Mouse (Mus musculus): ENCODE measurements at regions not wholly inside any gene's neighbourhood (a gene's known extent, or its start where the extent isn't known, plus 50 kb on each side); places are given as distances from the start of the nearest gene placed in this dataset.
A peak's percentile ranks its signal among the peaks of the same experiment; 100 is the strongest.

DNA sequence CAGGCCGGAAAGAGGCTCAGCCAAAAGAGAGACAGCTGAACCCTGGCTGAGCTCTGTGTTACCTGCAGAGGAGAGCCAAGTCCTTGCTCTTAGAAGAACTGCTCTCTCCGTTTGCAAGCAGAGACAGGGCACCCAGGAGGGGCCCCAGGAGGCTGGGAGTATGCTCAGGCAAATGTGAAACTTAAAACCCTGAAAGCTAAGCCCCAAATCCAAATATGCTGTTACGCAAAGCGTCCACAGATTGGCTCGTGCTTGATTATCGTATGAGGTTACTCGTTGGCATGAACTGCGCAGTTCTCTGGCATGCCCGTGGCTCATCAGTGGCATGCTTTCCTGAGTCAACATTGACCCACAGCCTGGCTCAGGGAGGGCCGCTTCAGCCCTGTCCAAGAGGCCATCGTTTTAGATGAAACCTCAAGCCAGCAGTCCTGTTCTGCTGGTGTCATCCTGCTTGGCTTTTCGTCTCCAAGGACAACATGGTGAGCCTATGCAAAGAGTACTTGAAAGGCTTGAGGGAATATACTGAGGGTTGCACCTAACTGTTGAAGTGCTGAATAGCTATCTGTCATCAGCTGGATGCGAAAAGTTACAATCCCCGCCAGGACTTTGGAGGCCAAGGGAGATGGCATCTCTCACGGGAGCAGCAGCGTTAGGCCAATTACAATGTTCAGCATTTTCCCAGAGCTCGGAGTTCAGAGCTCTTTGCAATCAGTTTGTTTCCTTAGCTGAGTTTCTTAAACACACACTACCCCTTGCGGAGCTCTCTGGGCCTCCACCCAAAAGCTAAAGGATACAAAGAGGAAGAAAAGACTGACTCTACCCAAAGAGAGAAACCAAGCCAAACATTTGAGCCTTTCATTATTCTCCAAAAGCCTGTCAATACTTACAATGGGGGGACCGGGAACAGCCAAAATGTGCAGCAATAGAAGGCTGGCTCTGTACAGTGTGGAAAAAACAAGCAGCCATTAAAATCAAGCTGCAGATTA, 120.8 kb upstream of the Smim15 start:
- Histone ChIP-seq H3K36me3 (no peaks in the 10 kb centered on the region), H3K4me3 (no peak overlapping the region), H3K4me1 (peaks cover 14% of the 10 kb centered on the region), H3K27me3 (ENCODE audit: low read depth, poor library complexity, severe bottlenecking) (no peaks in the 10 kb centered on the region; the same call in 1 of the 2 replicates), H3K9me3 (replicated peaks) (no peaks in the 10 kb centered on the region), H3K27ac (replicated peaks) (peak overlapping the region; percentile 55)
- DNase-seq (ENCODE audit: low spot score) = no peak
- 71% methylated on average over 19 of the region's 19 CpGs for WGBS

DNA sequence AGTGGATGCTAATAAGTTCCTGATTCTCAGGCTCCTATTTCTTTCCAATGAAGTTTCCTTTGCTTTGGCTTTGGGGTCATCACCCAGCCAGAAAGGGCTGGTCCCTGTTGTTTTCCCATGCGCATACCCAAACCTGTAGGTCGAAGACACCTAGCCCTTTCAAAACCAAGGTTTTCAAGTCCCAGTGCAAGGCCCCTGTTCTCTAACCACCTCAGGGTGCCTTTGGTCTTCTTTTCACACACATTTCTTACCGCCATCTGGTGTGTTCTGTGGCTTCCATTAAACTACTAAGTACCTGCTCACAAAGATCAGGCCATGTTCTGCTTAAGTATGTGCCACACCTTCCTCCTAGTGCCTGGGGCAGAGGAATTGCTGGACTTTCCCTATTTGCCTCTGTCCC, 124.8 kb upstream of the Smim15 start:
- DNase-seq (ENCODE audit: low spot score) = no peak
- no peaks in the 10 kb centered on the region; the same call in 1 of the 2 replicates for H3K27me3 ChIP-seq (ENCODE audit: low read depth, poor library complexity, severe bottlenecking)
- H3K27ac ChIP-seq (replicated peaks) = no peak overlapping the region
- no peak overlapping the region for H3K4me3 ChIP-seq
- H3K4me1 ChIP-seq = peaks cover 14% of the 10 kb centered on the region
- H3K9me3 ChIP-seq (replicated peaks) = no peaks in the 10 kb centered on the region
- WGBS = 72% methylated on average over 3 of the region's 3 CpGs
- no peaks in the 10 kb centered on the region for H3K36me3 ChIP-seq

DNA sequence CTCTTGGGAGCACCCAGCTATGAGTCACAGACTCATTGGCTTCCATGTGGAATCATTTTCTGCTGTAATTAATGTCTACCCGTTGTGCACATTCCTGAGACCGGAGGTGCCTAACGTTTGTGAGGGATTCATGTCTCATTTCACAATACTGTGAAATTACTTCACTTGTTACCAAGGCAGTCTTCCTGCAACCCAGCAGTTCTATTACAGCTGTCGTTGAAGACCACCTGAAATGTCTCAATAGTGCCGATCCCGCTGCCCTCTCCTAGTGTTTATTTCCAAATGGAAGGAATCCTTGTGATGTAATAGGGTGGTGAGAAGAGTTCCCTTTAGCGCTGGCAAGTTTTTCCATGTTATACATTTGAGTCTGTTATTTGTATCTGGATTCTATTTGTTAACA, 125.8 kb upstream of the Smim15 start:
- Histone ChIP-seq H3K9me3 (replicated peaks) (no peaks in the 10 kb centered on the region), H3K4me3 (no peak overlapping the region), H3K27ac (replicated peaks) (no peak overlapping the region), H3K27me3 (ENCODE audit: low read depth, poor library complexity, severe bottlenecking) (no peaks in the 10 kb centered on the region; the same call in 1 of the 2 replicates), H3K36me3 (no peaks in the 10 kb centered on the region), H3K4me1 (peaks cover 9% of the 10 kb centered on the region)
- 89% methylated on average over 7 of the region's 7 CpGs for WGBS
- no peak for DNase-seq (ENCODE audit: low spot score)

DNA sequence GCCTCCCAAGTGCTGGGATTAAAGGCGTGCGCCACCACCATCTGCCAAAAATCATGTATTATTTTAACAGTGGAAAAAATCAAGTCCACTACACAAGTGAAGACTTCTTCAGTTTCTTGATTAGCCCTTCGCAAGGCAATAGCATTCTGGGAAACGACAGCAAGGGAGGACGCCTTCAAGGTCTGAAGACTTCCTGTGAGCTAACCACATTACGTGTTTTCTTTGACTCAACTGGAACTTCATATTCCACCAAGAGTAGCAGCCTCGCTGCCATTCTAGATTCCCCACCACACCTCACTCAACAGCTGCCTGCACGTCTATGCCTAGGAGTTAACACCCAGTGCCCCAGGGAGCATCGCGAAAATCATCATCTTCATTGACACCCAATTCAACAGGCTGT, 126.2 kb upstream of the Smim15 start:
- Histone ChIP-seq H3K27me3 (ENCODE audit: low read depth, poor library complexity, severe bottlenecking) (no peaks in the 10 kb centered on the region; the same call in 1 of the 2 replicates), H3K36me3 (no peaks in the 10 kb centered on the region), H3K4me1 (peaks cover 5% of the 10 kb centered on the region), H3K4me3 (no peak overlapping the region), H3K27ac (replicated peaks) (no peak overlapping the region), H3K9me3 (replicated peaks) (no peaks in the 10 kb centered on the region)
- 95% methylated on average over 10 of the region's 10 CpGs for WGBS
- DNase-seq (ENCODE audit: low spot score) = no peak

DNA sequence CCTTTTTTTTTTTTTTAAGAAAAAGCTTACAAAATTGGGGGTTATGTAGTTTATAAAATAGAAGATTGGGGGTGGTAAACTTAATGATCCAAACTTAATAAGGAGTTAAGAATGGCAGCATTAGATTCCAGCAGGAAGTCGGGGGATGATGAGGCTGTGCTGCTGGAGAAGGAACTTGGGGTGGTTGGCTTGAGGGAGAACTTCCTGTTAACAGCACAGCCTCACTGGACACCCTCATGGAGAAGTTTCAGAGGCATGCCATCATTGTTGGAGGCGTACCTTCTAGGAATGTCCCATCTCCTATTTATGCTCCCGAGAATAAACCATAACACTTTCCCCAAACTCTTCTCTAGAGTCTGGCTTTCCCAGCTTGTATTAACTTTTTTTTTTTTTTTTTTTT, 126.7 kb upstream of the Smim15 start:
- H3K36me3 ChIP-seq = no peaks in the 10 kb centered on the region
- H3K27me3 ChIP-seq (ENCODE audit: low read depth, poor library complexity, severe bottlenecking) = no peaks in the 10 kb centered on the region
- DNase-seq (ENCODE audit: low spot score) = no peak
- WGBS = 92% methylated on average over 3 of the region's 3 CpGs
- H3K4me3 ChIP-seq = no peak overlapping the region
- H3K27ac ChIP-seq (replicated peaks) = no peak overlapping the region
- H3K4me1 ChIP-seq = peaks cover 3% of the 10 kb centered on the region; the same call in 1 of the 2 replicates
- H3K9me3 ChIP-seq (replicated peaks) = no peaks in the 10 kb centered on the region

DNA sequence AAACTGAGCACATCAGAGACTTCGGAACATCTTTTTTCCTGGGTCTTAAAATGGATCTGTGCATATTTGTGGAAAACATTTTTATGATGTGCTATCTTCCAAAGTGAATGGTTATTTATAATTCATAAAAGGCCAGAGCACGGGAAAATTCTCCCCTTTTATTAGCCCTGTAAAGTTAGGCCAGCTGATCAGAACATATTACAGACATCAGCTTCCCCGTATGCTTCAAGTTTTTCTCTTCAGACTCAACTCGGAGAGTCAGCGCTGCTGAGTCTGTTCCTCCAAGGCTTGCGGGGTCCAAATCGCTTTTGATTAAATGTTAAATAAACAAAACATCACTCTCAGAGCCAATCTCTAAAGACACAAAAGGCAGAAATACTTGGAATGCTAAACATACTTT, 134.1 kb upstream of the Smim15 start:
- 83% methylated on average over 7 of the region's 7 CpGs for WGBS
- peaks cover 5% of the 10 kb centered on the region for H3K27me3 ChIP-seq (ENCODE audit: low read depth, poor library complexity, severe bottlenecking)

DNA sequence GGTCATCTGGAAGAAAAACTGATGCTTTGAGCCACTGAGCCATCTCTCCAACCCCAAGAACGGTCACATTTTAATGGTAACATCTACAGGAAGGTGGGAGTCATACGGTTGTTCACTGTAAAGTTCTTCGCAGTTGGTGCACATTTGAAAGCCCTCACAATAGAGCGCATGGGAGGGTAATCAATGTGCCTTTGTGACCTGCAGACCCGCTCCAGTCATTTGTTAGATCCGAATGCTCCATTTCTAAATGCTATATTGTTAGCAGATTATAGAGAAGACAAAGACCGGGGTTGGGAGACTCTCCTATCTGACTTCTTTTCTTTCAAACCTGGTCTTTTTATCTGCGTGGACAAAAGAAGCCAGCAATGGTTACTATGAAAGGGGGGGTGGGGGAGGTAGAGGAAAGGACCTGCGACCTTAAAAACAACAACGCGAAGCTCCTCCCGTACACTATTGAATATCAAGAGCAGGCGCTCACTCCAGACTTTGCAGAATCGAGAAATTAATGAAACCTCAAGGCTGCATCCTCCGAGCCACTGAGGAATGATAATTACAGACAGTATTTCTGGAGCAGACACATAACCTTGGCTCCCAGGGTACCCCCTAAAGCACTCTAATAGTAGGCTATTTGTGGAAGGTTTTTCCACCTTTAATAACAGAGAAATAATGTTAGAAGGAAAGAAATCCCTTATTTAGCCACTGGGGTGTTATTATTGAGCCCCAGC, 134.7 kb upstream of the Smim15 start:
- peaks cover 5% of the 10 kb centered on the region for H3K27me3 ChIP-seq (ENCODE audit: low read depth, poor library complexity, severe bottlenecking)
- DNase-seq (ENCODE audit: low spot score) = no peak
- 33% methylated on average over 15 of the region's 15 CpGs for WGBS

More for the DNA sequence above, 134.1 kb upstream of the Smim15 start:
- no peaks in the 10 kb centered on the region for H3K36me3 ChIP-seq
- H3K4me1 ChIP-seq = peaks cover 21% of the 10 kb centered on the region
- no peaks in the 10 kb centered on the region for H3K9me3 ChIP-seq (replicated peaks)
- DNase-seq (ENCODE audit: low spot score) = no peak
- H3K4me3 ChIP-seq = no peak overlapping the region
- no peak overlapping the region; the same call in 1 of the 2 replicates for H3K27ac ChIP-seq (replicated peaks)

DNA sequence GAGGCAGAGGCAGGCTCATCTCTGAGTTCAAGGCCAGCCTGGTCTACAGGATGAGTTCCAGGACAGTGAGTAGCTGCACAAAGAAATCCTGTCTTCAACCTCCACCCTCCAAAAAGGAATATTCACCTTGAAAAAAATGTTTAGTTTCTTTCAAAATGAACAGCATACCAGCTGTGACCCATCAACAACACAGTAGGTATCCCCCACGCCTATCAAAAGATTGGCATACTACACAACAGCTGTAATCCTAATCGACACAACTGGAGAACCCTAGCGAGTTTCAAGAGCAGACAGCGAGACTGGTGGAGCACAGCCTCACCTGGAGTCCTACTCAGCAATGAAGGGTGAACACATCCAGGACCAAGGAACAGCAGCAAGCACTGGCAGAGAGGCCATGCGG, 136.3 kb upstream of the Smim15 start:
- 91% methylated on average over 5 of the region's 5 CpGs for WGBS

More for the DNA sequence above, 134.7 kb upstream of the Smim15 start:
- Histone ChIP-seq H3K9me3 (replicated peaks) (no peaks in the 10 kb centered on the region), H3K36me3 (no peaks in the 10 kb centered on the region), H3K4me3 (0 out of 2 replicates have a peak overlapping the region, but pooled peaks have one; percentile 5), H3K27ac (replicated peaks) (peak overlapping the region; percentile 52; the same call in 1 of the 2 replicates), H3K4me1 (peaks cover 22% of the 10 kb centered on the region)

DNA sequence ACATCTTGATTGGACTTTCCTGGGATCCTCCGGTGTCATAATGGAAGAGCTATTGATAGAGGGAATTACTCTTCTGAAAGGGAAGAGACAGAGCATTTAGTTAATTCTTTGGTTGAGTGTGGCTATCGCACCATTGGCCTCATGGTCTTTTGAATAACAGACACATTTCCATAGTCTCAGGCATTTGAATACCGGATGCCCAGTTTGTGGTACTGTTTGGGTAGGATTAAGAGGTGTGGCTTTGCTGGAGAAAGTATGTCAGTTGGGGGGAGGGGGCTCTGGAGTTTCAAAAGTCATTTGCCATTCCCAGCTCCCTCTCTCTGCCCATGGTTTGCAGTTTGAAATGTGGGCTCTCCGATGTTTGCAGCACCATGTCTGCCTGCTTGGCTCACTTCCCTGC, 139.4 kb upstream of the Smim15 start:
- H3K9me3 ChIP-seq (replicated peaks) = no peaks in the 10 kb centered on the region
- no peaks in the 10 kb centered on the region for H3K36me3 ChIP-seq
- no peak for DNase-seq (ENCODE audit: low spot score)
- no peak overlapping the region for H3K4me3 ChIP-seq
- H3K27me3 ChIP-seq (ENCODE audit: low read depth, poor library complexity, severe bottlenecking) = 0 out of 2 replicates have a peak, but pooled peaks cover 3% of the 10 kb centered on the region
- WGBS = 88% methylated on average over 4 of the region's 4 CpGs
- peaks cover 30% of the 10 kb centered on the region for H3K4me1 ChIP-seq
- H3K27ac ChIP-seq (replicated peaks) = no peak overlapping the region

More for the DNA sequence above, 136.3 kb upstream of the Smim15 start:
- Histone ChIP-seq H3K4me3 (no peak overlapping the region), H3K27ac (replicated peaks) (no peak overlapping the region), H3K4me1 (peaks cover 38% of the 10 kb centered on the region), H3K27me3 (ENCODE audit: low read depth, poor library complexity, severe bottlenecking) (peaks cover 8% of the 10 kb centered on the region), H3K9me3 (replicated peaks) (no peaks in the 10 kb centered on the region), H3K36me3 (no peaks in the 10 kb centered on the region)
- DNase-seq (ENCODE audit: low spot score) = no peak

DNA sequence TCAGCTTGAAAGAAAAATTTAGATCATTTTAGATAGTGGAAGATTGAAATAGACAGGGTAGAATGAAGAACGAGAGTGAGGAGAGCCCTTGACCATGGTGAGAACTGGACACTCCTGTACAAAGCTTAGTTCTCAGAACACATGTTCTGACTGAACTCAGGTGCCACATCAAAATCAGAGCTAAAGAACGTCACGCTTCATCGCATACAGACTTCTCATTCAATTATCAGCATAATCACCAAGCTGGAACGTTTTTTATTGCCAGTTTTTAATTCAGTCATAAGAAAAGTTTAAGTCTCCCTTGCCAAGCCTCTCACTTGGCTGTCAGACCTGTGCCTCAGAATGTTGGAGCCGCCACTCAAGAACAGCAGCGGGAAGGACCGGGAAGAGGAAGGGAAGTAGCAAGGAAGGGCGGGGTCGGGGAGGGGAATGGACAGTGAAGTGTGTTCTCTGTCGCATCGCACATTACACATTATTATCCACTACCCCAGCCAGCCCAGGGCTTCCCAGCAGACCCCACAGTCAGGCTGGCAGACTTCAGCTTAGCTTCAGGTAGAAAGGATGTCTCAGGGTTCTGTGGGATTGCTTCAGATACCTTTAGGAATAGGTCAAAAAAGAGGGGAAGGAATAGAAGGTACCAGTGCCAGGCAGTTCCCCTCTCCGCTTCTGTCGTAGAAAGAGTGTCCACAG, 140.1 kb upstream of the Smim15 start:
- Histone ChIP-seq H3K9me3 (replicated peaks) (no peaks in the 10 kb centered on the region), H3K36me3 (no peaks in the 10 kb centered on the region), H3K27me3 (ENCODE audit: low read depth, poor library complexity, severe bottlenecking) (0 out of 2 replicates have a peak, but pooled peaks cover 3% of the 10 kb centered on the region), H3K4me3 (no peak overlapping the region), H3K4me1 (peaks cover 26% of the 10 kb centered on the region), H3K27ac (replicated peaks) (no peak overlapping the region)
- no peak for DNase-seq (ENCODE audit: low spot score)
- WGBS = 82% methylated on average over 14 of the region's 14 CpGs

DNA sequence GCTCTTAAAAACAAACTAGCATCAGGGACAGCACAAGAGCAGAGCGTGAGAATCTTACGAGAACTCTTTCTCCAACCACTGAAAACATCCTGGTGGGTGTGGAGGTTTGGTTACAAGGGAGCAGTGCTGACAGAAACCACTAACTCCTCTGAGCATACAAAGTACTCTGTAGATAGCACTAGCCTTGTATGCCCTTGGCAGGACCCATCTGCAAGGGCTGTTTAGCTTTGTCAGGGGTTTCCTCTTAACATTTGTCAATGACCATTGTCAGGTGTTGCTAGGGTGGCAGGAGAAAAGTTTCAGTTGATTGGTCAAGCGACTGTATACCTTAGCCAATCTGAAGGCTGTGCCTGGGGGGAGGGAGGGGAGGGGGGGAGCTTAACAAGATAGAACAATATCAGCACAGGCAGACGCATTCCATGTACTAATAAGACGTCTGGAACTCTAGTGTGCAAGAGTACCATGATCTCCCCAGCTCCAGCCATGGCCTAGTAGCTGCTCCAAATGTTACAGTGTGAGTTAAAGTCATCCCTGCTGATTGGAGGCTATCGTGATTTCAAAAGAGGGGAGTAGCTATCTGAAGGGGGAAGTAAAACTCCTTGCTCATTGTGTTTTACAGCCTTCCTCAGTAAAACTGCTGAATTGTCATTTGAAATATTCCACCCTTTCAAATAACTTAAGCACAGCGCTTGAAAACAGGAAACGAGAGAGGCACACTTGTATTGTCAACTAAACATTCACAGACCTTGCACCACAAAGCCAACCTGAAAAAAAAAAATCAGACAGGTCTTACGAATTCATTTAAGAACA, 140.9 kb upstream of the Smim15 start:
- WGBS = 56% methylated on average over 9 of the region's 9 CpGs
- Histone ChIP-seq H3K9me3 (replicated peaks) (no peaks in the 10 kb centered on the region), H3K27ac (replicated peaks) (no peak overlapping the region; the same call in 1 of the 2 replicates), H3K36me3 (no peaks in the 10 kb centered on the region), H3K4me3 (no peak overlapping the region; the same call in 1 of the 2 replicates), H3K4me1 (peaks cover 24% of the 10 kb centered on the region), H3K27me3 (ENCODE audit: low read depth, poor library complexity, severe bottlenecking) (0 out of 2 replicates have a peak, but pooled peaks cover 3% of the 10 kb centered on the region)
- DNase-seq (ENCODE audit: low spot score) = no peak
